Mouse (Mus musculus) cerebellum, adult 2 months (tissue): ENCODE measurements around the gene Rpl22l1.

Experiments
- CTCF ChIP-seq: fragments of 200-500 bp; IDR thresholded peaks from 2 replicates; pipeline ENCODE4 v1.5.1; 2011; ENCODE audit warnings: low read depth, mild to moderate bottlenecking, control low read depth, low read length, moderate library complexity, borderline replicate concordance; ENCODE audit not compliant: insufficient read depth
- POLR2A ChIP-seq: fragments of 200-500 bp; IDR thresholded peaks from 2 replicates; pipeline ENCODE4 v1.6.1; 2011; ENCODE audit warnings: low read length, control low read depth, borderline replicate concordance; ENCODE audit not compliant: insufficient read depth

DNA sequence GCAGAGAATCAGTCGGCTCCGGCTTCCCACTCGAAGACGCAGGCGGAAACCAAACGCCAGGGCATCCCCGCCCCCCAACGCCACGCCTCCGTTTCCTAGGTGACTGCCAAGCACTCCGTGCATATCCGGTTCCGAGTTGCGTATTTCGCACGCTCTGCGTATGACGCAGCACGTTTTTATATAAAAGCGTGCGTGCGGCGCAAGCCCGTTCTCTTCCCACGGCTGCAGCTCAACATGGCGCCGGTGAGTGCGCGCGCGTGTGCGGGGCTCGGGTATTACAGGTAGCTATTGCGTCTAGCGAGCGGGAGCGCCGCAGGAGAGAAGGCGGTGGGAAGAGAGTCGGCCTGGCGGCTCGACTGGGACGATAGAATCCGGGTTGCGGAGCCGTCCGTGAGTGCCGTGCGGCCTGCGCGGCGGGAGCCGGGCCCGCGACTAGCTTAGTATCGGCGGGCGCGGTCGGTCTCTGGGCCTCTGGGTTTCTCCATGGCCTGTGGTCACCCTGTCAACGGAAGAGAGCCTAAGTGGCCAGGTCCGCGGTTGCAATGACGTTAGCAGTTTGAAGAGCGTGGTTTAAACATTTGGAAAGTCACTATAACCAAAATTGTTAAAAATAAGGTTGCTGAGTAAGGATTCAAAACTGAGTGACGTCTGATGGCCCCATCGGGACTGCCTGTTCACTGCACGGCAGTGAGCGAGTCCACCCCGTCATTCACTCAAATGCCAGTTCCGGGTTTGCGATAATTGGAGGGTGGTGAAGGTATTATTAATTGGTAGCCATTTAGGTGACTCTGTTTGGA lies at the start of gene Rpl22l1:
- TF ChIP-seq CTCF (no peak), POLR2A (peak; percentile 99)
